Mouse (Mus musculus) Muller cell, postnatal 12 days (primary cell): ENCODE results near the gene Gfod1.
A peak's percentile ranks its signal among the peaks of the same experiment; 100 is the strongest.

Experiments
- DNase-seq: peaks from one replicate; pipeline ENCODE4 v3.0.0-alpha.2; 2015; ENCODE audit errors: inconsistent ontology term

Gene Gfod1

GRCm38 (mm10) chr13:43230842-43231241 lies 73.1 kb downstream of the Gfod1 start:
- DNase-seq: no peak

GRCm38 (mm10) chr13:43230238-43230637 lies 73.7 kb downstream of the Gfod1 start:
- DNase-seq: no peak

GRCm38 (mm10) chr13:43229767-43230166 lies 74.2 kb downstream of the Gfod1 start:
- DNase-seq: no peak

DNA sequence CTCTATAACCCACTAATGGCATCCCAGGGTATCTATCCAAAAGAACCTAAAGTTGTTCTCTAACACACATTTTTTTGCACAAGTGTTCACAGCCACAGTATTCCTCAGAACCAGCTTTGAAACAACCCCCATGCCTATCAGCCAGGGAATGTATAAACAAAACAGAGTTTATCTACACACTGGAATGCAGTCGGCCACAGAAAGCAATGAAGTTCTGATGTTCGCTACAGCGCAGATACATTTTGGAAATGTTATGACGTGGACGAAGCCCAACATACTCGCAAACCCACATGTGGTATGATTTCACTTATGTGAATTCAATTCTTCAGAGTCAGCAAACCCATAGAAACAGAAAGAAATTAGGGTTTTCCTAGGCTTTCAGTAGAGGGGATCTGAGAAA lies 75.8 kb downstream of the Gfod1 start:
- DNase-seq: no peak

DNA sequence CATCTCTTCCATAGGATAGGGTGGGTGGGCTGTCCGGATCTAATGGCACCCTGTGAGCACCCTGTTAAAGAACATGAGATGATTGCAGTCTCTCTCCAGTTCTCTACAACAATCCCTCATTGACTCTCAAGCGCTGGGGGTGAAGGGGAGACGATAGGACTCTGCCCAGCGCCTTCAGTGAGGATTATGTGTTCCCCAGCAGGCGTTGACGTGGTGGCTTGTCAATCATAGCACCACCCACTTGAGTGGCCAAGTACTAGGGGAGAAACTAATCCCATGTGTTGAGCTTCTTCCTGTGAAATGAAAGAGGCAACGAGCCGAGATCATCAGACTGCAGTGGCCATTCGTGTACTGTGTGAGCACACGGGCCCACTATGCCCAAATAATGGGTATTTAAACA lies 77.9 kb downstream of the Gfod1 start:
- DNase-seq: no peak

DNA sequence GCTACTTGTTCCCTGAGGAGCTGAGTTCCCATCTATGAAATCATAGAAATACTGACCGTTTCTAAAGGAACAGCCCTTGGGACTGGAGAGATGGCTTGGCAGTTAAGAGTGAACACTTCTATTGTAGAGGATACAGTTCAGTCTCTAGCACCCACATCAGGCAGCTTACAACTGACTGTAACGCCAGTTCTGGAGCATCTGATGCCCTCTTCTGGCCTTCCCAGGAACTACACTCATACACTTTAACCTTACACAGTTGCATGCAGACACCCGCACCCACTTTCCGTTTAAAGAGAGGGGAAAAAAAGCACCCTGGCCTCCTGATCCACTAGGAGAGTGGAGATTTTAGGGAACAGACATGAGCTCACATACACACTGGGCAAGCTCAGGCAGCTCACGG lies 78.8 kb downstream of the Gfod1 start:
- no peak for DNase-seq

DNA sequence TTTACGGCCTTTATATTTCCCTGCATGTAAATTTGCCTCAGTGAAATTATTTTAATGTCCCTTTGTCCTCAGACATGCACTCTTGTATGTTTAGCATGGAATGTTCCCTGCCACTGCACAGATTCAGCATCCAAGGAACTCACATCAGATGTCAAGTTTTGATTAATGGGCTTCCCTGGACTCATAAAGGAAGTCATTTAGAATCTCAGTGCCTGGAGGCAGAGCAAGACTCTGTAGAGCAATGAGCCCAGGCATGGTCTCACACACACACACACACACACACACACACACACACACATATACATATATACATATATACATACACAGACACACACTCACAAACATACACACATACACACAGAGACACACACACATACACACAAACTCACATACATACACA lies 81.9 kb downstream of the Gfod1 start:
- no peak for DNase-seq

- no peak for DNase-seq
Measured at GRCm38 (mm10) chr13:43221290-43221689, 82.7 kb downstream of the Gfod1 start.

- DNase-seq: no peak
Measured at GRCm38 (mm10) chr13:43220635-43221034, 83.3 kb downstream of the Gfod1 start.

- DNase-seq: no peak
Measured at GRCm38 (mm10) chr13:43218764-43219163, 85.2 kb downstream of the Gfod1 start.

DNA sequence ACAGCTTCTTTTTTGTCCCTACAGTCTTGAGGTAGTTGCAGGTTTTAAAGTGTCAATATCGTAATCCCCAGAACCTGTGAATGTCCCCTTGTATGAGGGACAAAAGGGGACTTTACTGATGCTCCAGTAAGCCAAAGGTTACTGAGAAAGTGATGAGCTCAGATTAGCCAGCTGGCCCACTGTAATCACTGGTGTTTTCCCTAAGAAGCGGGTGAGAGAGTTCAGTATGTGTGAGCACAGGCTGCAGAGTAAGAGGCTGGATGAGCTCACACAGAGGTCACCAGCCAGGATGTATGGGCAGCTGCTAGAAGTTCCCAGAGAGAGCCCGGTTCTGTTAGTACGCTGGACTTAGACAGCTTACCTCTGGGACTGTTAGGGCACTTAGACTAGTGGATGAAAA lies 85.7 kb downstream of the Gfod1 start:
- no peak for DNase-seq

DNA sequence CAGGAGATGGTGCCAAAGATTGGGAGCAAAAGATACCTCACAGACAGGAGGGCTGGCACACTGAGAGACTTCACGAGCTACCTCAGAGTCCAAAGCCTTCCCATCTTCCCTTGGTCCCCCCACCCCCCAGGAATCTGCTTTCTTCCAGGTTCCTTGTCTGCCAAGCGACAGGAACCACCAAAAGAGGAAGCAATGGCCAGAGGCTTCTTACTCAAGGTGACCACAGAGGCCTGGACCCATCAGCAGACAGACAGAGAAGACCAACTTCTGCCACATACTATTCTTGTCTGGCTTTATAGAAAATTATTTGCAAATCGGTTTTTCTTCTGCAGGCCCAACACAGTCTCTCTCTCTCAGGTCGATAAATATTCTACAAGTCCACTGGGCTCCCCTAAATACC lies 86.3 kb downstream of the Gfod1 start:
- no peak for DNase-seq

DNA sequence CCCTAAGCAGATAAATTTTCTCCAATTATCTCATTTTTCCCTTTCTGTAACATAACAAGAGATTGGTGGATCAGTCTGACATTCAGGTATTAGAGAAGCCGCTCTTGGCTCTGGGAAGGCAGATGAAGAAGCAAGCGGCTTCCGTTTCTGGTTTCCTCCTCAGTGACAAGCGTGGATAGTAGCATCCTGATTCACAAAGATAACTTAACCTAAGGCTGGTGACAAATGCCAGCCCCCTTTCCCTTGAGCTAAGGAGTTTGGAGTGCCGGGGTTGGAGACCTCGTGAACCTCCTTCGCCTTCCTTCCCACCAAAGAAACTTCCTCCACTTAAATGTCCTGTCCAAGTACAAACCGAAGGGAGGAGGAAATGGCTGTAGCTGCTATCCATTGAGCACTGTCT lies 86.9 kb downstream of the Gfod1 start:
- no peak for DNase-seq

GRCm38 (mm10) chr13:43215994-43216706 lies 87.8 kb downstream of the Gfod1 start:
- DNase-seq: no peak

GRCm38 (mm10) chr13:43215144-43215993 lies 88.6 kb downstream of the Gfod1 start:
- no peak for DNase-seq

GRCm38 (mm10) chr13:43212338-43212737 lies 91.6 kb downstream of the Gfod1 start:
- DNase-seq: peak; percentile 74

DNA sequence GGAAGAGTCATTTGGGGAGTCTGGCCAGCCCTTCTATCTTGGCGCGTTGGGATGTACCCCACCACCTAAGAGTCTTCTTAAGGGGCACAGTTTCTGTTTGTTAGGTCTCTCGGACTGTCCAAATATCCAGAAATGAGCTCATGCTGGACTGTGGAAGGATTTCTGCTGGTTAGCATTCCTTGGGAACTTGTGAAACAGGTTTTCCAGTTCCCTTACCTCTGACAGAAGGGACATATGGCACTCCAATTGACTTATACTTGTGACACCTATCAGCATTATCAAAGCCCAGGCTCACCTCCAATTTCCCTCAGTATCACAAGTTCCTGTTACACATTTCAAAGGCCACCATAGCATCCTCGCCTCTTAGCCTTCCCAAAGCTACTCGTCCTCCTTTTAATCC lies 93.0 kb downstream of the Gfod1 start:
- no peak for DNase-seq

DNA sequence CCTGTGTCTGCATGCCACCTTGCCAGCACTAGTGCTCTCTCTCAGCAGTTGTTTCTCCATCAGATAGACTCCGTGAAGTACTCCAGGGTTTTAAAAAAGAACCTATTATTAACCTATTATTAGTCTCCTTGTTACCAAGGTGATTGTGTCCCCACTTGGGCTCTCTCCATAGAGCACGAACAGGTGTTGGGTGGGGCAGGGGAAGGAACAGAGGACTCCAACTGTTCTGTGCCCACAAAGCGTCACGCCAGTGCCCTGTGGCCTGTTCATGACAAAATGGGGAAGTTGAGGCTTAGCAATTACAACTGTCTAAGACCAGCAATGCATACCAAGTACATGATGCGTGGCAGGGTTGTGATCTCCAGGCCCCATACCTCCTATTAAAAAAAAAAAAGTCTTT lies 94.4 kb downstream of the Gfod1 start:
- DNase-seq: no peak

GRCm38 (mm10) chr13:43208914-43209439 lies 95.0 kb downstream of the Gfod1 start:
- DNase-seq: no peak

DNA sequence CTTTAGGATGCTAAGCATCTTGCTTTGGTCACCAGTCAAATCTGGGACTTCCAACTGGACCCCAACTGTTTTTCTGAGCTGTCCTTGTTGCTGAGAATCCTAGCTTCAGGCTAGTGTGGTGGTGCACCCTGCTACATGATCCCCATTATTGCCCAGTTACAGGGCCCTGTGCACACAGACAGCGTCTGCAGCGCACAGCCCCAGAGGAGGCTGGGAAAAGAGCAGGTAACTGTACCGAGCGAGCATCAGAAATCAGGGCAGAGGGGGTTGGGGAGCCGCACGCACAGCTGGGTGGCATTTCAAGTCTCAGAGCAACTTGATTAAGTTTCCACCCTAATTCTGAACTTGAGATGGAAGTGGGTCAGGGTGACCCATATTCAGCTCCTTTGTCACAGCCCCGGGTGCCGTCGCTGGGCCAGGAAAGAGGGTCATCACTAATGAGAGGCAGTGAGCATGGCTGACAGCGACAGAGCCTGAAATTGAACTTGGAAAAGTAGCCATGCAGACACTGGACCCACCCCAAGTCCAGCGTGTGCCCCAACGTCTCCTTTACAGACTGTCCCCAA lies 97.8 kb downstream of the Gfod1 start:
- DNase-seq: peak; percentile 57

- DNase-seq: no peak
Measured at GRCm38 (mm10) chr13:43203641-43204040, 100.3 kb downstream of the Gfod1 start.

GRCm38 (mm10) chr13:43203234-43203633 lies 100.7 kb downstream of the Gfod1 start:
- no peak for DNase-seq

DNA sequence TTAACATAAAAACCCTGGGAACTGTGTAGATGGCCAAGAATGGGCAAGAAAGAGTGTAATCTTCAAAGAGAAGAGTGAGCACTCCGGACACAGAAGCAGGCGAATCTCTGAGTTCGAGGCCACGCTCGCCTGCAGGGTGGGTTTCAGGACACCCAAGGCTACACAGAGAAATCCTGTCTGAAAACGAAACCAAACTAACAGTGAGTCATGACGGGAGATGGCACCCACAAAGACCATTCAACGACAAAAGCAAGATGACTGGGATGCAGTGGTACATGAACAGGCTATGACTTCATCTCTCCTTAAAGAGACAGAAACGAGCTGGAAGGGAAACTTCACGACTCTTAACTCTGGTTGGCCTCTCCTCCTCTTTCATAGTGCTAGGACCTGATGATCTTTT lies 101.6 kb downstream of the Gfod1 start:
- DNase-seq: peak; percentile 55
